Mouse (Mus musculus): Measurements from ENCODE around the gene Fndc3b.
A peak's percentile ranks its signal among the peaks of the same experiment; 100 is the strongest.

Gene Fndc3b

GRCm38 (mm10) chr3:27709096-27709905, 1.8 kb downstream of the Fndc3b start:
- DNase-seq (ENCODE audit: low spot score) = no peak

- DNase-seq (ENCODE audit: low spot score) = no peak
These were observed 2.5 kb downstream of the Fndc3b start for GRCm38 (mm10) chr3:27708581-27708980.

- DNase-seq (ENCODE audit: low spot score) = no peak
These were observed 5.3 kb downstream of the Fndc3b start for GRCm38 (mm10) chr3:27705761-27706160.

DNA sequence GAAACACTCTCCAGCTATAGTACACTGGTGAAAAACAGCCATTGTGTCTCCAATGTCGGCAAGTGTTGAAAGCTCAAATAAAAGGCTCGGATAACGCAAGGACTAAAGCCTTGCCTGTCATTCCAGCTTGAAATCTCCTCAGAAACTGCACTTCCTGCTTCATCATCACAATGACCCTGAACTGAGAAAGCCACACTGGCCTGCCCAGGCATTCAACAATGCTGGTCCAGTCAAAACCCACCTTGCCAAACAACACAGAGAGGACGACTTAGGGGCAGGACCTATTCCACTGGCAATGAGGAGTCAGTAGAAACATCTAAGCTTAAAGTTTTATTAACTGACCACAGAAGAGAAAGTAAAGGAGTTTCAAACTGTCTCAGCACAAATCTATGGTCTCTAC, 6.1 kb downstream of the Fndc3b start:
- DNase-seq (ENCODE audit: low spot score) = no peak

DNA sequence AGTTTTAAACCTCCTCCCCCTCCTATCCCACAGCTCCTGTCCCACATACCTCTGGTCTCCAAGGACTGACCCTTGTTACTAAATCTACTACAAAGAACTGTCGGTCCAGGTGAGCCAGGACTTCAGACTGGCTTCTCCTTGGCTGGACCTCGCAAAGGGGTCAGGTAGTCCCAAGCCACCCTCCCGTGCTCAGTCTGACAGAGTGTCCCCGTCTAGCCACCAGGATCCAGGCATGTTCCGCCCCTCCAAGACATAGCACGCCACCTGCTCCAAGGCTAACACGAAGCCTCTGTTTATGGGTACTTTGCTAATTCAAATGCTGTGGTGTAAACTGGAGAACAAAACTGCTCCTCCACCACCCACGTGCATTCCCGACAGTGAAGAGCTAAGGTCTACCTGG, 6.5 kb downstream of the Fndc3b start:
- no peak for DNase-seq (ENCODE audit: low spot score)

GRCm38 (mm10) chr3:27703531-27703930, 7.6 kb downstream of the Fndc3b start:
- no peak for DNase-seq (ENCODE audit: low spot score)

DNA sequence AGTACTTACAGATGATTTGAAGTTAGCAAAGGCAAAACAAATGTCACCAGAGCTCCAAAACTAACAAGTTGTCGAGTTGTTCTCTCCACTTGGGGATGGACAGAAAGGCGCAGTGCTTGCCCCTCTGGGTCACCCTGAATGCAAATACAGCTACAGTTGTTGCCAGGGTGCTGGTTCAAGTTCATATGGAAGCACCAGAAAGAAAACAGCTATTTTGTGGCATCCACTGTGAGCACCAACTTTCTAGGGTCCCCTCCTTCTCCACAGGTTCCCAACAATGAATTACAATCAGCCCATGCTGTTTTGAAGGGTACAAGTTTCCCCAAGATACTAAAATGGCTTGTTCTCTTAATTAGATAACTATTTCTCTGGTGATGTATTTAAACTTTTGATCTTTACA, 8.0 kb downstream of the Fndc3b start:
- DNase-seq (ENCODE audit: low spot score) = no peak

- DNase-seq (ENCODE audit: low spot score) = no peak
These were observed 12.4 kb downstream of the Fndc3b start for GRCm38 (mm10) chr3:27698671-27699070.

DNA sequence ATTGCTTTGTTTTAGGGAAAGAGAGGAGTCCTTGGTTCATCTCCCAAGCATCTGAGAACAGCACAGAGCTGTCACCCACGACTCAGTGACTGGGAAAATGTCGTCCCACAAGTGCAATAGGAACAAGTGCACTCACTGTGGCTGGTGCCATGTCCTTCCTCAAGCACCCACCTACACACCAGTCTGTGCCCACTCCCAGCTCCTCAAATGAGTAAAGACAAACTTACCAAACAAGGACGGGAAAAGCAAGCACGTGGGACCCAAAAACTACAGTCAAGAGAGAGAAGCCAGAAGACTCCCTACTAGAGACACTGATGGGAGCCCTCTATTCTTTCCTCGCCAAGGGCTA, 14.7 kb downstream of the Fndc3b start:
- no peak for DNase-seq (ENCODE audit: low spot score)

DNA sequence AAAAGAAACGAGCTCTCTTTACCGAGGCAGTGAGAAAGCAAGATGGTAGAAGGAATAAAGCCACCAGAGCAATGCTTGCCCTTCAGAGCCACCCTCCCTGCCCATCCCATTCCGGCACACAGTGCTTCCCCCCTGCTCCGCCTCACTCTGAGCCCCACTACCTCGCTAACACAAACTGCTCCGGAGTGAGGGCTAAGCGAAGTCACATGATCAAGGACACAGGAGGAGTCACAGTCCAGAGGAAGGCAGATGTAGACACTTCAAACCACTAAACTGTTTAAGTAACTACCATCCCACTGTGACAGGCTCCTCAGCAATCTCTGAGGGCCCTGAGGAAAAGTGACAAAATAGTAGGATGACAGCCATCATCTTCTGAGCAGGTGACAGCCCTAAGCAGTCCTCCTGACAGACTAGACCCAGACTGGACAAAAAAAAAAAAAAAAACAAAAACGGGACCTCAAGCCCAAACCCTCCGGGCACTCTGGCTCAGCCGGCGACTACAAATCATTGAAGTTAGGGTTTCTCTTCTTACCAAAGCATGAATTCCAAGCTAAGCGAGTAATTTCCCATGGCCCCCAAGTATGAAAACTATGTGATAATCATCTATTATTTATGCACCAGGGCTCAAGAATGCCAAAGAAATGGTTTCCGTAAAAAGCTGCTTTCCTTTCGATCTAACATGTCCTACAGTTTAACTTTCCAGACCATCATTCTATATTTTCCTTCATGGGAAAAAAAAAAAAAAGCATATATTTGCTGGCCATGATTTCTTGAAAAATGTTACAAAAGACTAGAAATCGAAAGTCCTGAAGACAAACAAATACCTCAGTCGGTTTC, 15.3 kb downstream of the Fndc3b start:
- no peak for DNase-seq (ENCODE audit: low spot score)

GRCm38 (mm10) chr3:27694586-27694985, 16.5 kb downstream of the Fndc3b start:
- DNase-seq (ENCODE audit: low spot score) = no peak

DNA sequence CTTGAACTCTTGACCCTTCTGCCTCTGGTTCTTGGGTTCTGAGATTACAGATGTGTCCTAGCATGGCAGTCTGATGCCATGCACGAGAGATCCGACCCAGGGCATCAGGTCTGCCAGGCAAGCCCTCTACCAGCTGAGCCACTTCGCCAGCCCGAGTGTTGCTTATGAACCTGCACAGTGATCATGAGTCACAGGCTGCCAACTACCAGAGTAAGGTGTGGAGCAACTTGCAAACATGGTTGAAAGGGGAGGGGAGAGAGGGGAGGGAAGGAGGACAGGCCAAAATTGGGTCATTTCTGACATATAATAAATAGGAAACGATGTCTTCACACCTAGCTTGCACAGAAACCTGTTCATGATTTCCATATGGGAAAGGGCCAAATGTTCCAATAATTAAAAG, 17.0 kb downstream of the Fndc3b start:
- DNase-seq (ENCODE audit: low spot score) = no peak

DNA sequence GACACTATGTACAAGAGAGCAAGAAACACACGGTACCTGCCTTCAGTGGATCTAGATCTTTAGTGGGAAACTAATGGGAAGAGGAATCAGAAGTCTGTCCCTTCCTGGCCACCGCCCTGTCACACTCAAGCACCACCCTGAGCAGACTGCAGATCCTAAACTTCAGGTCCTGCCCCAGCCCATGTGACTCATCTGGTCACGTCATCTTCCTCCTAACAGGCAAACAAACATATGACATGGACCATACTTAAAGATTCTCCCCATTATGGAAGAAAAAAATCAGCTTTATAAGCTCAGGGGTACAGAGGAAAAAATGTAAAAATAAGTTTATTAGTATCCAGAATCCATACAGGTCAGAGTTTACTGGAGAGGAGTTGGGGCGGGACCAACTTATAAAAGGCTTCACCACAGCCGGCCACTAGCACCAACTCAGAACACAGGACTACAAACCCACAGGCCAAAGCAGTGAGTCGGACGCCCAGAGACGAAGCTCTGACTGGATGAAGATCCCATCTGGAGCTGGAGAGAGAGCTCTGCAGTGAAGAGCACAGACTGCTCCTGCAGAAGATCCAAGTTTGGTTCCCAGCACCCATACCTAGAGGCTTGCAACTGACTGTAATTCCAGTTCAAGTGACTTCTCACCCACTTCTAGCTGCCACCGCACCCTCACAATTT, 19.5 kb downstream of the Fndc3b start:
- no peak for DNase-seq (ENCODE audit: low spot score)

GRCm38 (mm10) chr3:27690030-27690429, 21.1 kb downstream of the Fndc3b start:
- DNase-seq (ENCODE audit: low spot score) = peak; percentile 71

DNA sequence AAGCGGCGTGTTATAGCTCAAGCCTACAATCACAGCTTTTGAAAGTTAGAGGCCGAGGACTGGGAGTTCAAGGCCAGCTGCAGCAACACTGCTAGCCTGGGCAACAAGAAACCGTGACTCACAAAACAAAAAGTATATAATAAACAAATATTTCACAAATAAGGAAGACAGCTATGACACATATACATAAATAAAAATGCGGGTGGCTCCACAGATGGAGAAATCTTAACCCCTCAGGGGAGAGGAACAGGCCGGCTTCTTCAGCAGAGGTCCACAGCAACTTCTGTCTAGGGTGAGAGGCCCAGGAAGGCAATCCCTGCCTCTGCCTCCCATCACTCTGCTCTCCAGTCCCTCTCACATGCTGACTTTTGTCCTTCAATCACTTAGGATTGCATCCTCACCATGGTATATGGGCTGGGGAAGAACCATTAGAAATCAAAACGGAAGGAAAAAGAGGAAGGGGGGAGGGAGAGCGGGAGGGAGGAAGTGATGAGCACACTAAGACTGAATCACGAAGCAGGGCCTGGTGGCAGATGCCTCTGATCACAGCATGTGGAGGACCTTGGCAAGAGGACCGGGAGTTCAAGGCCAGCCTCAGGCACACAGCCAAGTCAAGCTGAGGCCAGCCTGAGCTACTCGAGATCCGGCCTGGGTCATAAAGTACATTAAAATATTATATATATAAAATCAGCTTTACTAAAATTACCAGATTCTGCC, 21.8 kb downstream of the Fndc3b start:
- DNase-seq (ENCODE audit: low spot score) = no peak

- DNase-seq (ENCODE audit: low spot score) = no peak
These were observed 24.2 kb downstream of the Fndc3b start for GRCm38 (mm10) chr3:27686732-27687491.

GRCm38 (mm10) chr3:27685650-27686208, 25.4 kb downstream of the Fndc3b start:
- no peak for DNase-seq (ENCODE audit: low spot score)

- DNase-seq (ENCODE audit: low spot score) = no peak
These were observed 26.0 kb downstream of the Fndc3b start for GRCm38 (mm10) chr3:27685134-27685533.

- DNase-seq (ENCODE audit: low spot score) = no peak
These were observed 27.7 kb downstream of the Fndc3b start for GRCm38 (mm10) chr3:27683374-27683773.

DNA sequence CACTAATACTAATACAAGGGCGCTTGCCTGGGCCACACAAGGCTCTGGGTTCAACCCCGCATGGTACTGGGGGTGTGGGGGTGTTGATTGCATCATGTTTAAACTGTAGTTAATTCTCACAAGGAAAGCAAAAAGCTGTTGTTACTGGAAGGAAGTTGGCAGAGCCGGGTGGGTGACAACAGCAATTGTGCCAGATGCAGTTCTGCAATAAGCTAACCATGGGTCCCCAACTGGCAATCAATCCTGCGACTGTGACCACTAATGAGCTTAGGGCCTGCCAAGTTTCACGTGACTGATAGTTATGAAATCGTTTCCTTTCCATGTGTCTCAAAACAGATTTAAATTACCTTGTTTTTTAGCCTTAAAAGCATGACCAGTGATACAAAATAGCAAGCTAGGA, 33.5 kb downstream of the Fndc3b start:
- DNase-seq (ENCODE audit: low spot score) = no peak

- no peak for DNase-seq (ENCODE audit: low spot score)
These were observed 37.4 kb downstream of the Fndc3b start for GRCm38 (mm10) chr3:27673660-27674059.

Measured in urinary bladder, postnatal 25 days (tissue).